Mouse (Mus musculus) hindbrain, embryonic 11.5 days (tissue): ENCODE data around the gene Rps6kc1. TPM values are rescaled to one million over a fixed set of nuclear protein-coding genes. Genes with fewer than 3 reads are reported as not detected.
A peak's percentile ranks its signal among the peaks of the same experiment; 100 is the strongest.
"Not testable (repeated sequence)": the region's sequence is repeated elsewhere in the genome, so short reads cannot be mapped to it uniquely, and the experiment has no call there.

Experiments used
- ATAC-seq: fragments of 200-750 bp; cut with Nextera tagmentation; 2 replicates; pipeline ENCODE4 v1.8.0; 2017; ENCODE audit warnings: mild to moderate bottlenecking, moderate TSS enrichment, moderate library complexity; ENCODE audit not compliant: low FRiP score
- DNase-seq: peaks from one replicate; pipeline ENCODE4 v3.0.0-alpha.2; 2015; ENCODE audit warnings: low spot score
- H3K27ac ChIP-seq: fragments of 300-500 bp; sonication (generic); 2 replicates; pipeline ENCODE4 v1.5.1; 2014; ENCODE audit warnings: mild to moderate bottlenecking, low read depth, low read length
- H3K27me3 ChIP-seq: fragments of 300-500 bp; sonication (generic); 2 replicates; pipeline ENCODE4 v1.6.1; 2014; ENCODE audit warnings: mild to moderate bottlenecking, low read length, moderate library complexity, mixed read lengths; ENCODE audit not compliant: control insufficient read depth, insufficient read depth
- H3K36me3 ChIP-seq: fragments of 300-500 bp; sonication (generic); 2 replicates; pipeline ENCODE4 v1.6.1; 2014; ENCODE audit warnings: mild to moderate bottlenecking, low read length, moderate library complexity, mixed read lengths; ENCODE audit not compliant: control insufficient read depth, insufficient read depth
- H3K4me1 ChIP-seq: fragments of 300-500 bp; sonication (generic); replicated peaks from 2 replicates; pipeline ENCODE4 v1.6.1; 2014; ENCODE audit warnings: low read length, mixed read lengths; ENCODE audit not compliant: control insufficient read depth, insufficient read depth
- H3K4me2 ChIP-seq: fragments of 300-500 bp; sonication (generic); replicated peaks from 2 replicates; pipeline ENCODE4 v1.6.1; 2014; ENCODE audit warnings: mild to moderate bottlenecking, low read depth, low read length
- H3K4me3 ChIP-seq: fragments of 300-500 bp; sonication (generic); 2 replicates; pipeline ENCODE4 v1.5.1; 2014; ENCODE audit warnings: low read depth, low read length
- H3K9ac ChIP-seq: fragments of 300-500 bp; sonication (generic); 2 replicates; pipeline ENCODE4 v1.6.1; 2014; ENCODE audit warnings: low read depth, low read length
- H3K9me3 ChIP-seq: fragments of 300-500 bp; sonication (generic); 2 replicates; pipeline ENCODE4 v1.6.1; 2016; ENCODE audit warnings: low read length; ENCODE audit not compliant: control insufficient read depth
- WGBS: fragments of 180-500 bp; shearing (Covaris S2); extraction: QIAGEN DNeasy Blood & Tissue Kit; methylation state at CpG from one replicate; pipeline ENCODE4 v1.1.7; 2014; 5-methylcytosine and 5-hydroxymethylcytosine counted together
- polyA plus RNA-seq: library from polyadenylated mRNA; unstranded; fragments of >200 nt; fragmentation: Nextera tagmentation; extraction: Ambion mirVana; gene quantifications from 2 replicates; pipeline ENCODE4 v1.2.1, GENCODE M21; 2014

The Rps6kc1 gene
- polyA plus RNA-seq, 1 experiment from 2014 or later, result 19.0 TPM

DNA sequence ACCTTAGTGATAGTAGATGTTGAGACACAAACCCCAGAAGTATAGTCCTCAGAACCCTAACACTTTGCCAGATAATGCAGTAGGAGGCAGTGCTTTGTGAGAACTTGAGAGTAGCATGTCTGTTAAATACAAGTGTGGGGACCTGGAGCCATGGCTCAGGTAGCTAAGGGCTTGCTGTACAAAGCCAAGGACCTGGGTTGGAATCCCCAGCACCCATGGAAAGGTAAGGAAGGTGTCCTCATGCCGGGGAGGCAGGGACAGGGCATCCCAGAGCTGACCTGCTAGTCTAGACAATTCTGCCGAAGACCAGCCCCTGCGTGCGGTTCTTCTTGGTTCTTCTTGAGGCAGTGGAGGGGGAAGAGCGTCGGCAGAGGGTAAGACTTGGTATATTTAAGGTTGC lies 18.6 kb upstream of the Rps6kc1 start:
- 89% methylated on average over 6 of the region's 6 CpGs for WGBS
- H3K4me2 ChIP-seq, result no peak overlapping the region
- H3K4me1 ChIP-seq, result no peaks in the 10 kb centered on the region
- H3K36me3 ChIP-seq, result 0 out of 2 replicates have a peak, but pooled peaks cover 9% of the 10 kb centered on the region
- H3K27me3 ChIP-seq, result no peaks in the 10 kb centered on the region
- no peak overlapping the region for H3K9ac ChIP-seq
- DNase-seq (no peak), ATAC-seq (no peak)
- H3K4me3 ChIP-seq, result no peak overlapping the region
- no peaks in the 10 kb centered on the region for H3K9me3 ChIP-seq
- H3K27ac ChIP-seq, result no peak overlapping the region

DNA sequence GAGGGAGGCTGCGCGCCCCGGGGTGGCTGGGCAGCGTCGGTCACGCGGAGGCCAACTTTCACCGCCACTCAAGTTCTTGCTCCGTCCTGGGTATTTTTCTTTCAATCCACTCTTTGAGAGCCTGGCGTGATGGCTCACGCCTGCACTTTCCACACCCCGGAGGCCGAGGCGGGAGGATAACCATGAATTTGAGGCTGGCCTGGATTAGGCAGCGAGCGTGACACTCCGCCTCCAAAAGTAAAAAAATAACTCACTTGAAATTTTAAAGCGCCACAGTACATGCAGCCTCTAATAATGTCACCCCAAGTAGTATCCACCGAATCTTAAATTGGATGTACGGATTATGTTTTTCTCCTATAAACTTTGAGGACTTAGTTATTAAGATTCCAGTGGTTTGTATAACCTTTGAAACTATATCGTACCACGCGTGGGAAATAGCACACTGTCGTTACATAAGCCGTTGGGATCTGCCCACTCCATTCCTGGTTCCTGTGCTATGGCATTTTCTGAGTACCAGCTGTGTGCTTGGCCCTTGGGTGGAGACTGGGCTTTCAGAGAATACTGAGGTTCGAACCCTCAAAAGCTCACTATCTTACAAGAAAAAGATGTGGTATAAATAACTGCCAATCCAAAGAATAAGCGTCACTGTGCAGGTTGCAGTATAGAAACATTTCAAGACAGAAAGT lies 17.6 kb upstream of the Rps6kc1 start:
- Histone ChIP-seq H3K36me3 (0 out of 2 replicates have a peak, but pooled peaks cover 4% of the 10 kb centered on the region), H3K4me3 (peak overlapping the region; percentile 72), H3K9me3 (no peaks in the 10 kb centered on the region), H3K4me1 (no peaks in the 10 kb centered on the region), H3K27me3 (no peaks in the 10 kb centered on the region), H3K4me2 (peak overlapping the region; percentile 47), H3K27ac (peak overlapping the region; percentile 99), H3K9ac (peak overlapping the region; percentile 88)
- 10% methylated on average over 26 of the region's 27 CpGs for WGBS
- ATAC-seq, result peak; percentile 25; the same call in 1 of the 2 replicates
- DNase-seq, result peak; percentile 41

DNA sequence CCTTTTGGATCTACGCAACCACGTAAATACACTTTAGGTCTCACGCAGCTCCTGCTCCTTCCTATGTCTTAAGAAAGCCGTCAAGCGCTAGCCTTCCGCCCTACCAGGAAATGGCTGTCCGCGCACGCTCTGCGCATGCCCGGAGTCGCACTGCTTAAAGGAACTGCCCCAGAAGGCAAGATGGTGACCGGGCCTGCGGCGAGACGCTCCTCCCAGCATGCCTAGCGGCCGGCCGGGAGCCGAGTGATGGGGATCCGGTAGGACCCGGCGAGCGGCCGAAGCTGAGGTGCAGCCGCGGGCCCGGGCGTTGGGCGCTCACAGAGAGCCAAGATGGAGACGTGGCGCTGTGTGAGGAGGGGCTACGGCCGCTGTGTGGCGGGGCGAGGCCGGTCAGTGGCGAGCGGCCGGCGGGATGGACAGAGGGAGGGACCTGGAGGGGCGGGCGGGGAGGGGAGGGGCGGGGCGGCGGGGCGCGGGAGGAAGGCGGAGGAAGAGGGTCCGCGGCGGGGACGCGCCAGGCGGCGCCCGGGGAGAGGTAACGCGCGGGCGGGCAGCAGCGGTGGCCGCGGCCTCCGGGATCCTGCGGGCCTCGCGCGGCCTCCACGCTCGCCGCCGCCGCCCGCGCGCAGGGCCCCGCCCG lies 16.9 kb upstream of the Rps6kc1 start:
- H3K9me3 ChIP-seq, result no peaks in the 10 kb centered on the region
- ATAC-seq (peak; percentile 97), DNase-seq (peak; percentile 98)
- no peaks in the 10 kb centered on the region for H3K4me1 ChIP-seq
- peak overlapping the region; percentile 88 for H3K9ac ChIP-seq
- no peaks in the 10 kb centered on the region for H3K27me3 ChIP-seq
- peak overlapping the region; percentile 99 for H3K27ac ChIP-seq
- H3K4me3 ChIP-seq, result peak overlapping the region; percentile 72
- under 1% methylated on average over 58 of the region's 79 CpGs for WGBS
- H3K4me2 ChIP-seq, result peak overlapping the region; percentile 73
- 0 out of 2 replicates have a peak, but pooled peaks cover 4% of the 10 kb centered on the region for H3K36me3 ChIP-seq

DNA sequence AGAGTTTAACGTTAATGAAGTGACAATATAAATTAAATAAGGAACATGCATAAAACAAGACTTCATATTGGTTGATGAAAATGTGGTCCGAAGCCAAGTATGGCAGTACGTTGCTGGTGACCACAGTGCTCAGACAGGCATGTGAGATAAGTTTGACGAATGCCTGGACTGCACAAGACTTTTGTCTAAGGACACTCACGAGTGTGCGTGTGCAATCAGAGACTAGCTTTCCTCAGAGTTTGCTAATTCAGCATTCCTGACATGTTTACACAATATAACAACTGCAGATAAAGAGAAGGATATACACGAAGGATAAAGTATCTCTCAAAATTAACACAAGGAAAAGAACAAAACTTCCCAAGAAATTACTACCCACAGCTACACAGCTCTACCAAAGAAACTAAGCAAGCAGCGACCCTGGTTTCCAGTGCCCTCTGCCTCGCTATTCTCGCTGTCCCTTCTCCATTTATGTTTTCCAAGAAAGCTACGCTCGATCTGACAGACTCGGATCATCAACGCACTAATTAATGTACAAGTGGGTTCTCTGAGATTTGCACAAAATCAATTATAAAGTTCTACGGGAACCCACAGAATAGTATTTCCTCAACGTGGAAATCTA lies 16.3 kb upstream of the Rps6kc1 start:
- peak; percentile 39 for ATAC-seq
- no peak for DNase-seq
- peak overlapping the region; percentile 99 for H3K27ac ChIP-seq
- peak overlapping the region; percentile 72 for H3K4me3 ChIP-seq
- no peaks in the 10 kb centered on the region for H3K4me1 ChIP-seq
- WGBS, result 27% methylated on average over 16 of the region's 16 CpGs
- H3K36me3 ChIP-seq, result 0 out of 2 replicates have a peak, but pooled peaks cover 1% of the 10 kb centered on the region
- H3K27me3 ChIP-seq, result no peaks in the 10 kb centered on the region
- H3K4me2 ChIP-seq, result peak overlapping the region; percentile 73
- H3K9ac ChIP-seq, result peak overlapping the region; percentile 88
- no peaks in the 10 kb centered on the region for H3K9me3 ChIP-seq

DNA sequence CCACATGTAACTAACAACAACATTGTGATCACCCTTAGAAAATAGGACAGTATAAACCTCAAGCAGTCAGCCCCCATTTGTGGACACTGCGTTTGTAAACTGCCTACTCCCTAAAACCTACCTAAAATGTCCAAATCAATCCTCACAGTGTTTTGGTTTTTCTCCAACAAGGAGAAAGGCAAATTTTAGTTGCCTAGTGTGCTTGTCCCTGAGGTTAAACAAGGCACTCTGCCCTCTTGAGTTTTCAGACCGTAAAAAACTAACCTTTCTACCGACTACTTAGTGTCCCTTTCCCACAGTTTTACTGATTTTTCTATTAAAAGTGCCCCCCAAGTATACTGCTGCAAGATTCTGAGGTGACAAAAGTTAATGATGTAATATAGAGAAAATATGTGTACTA lies 15.7 kb upstream of the Rps6kc1 start:
- no peak for DNase-seq
- no peak overlapping the region for H3K4me2 ChIP-seq
- no peaks in the 10 kb centered on the region for H3K36me3 ChIP-seq
- no peak for ATAC-seq
- no peak overlapping the region for H3K9ac ChIP-seq
- 94% methylated on average over 3 of the region's 3 CpGs for WGBS
- H3K4me3 ChIP-seq, result no peak overlapping the region
- H3K27me3 ChIP-seq, result no peaks in the 10 kb centered on the region
- H3K27ac ChIP-seq, result no peak overlapping the region
- H3K4me1 ChIP-seq, result no peaks in the 10 kb centered on the region
- no peaks in the 10 kb centered on the region for H3K9me3 ChIP-seq

DNA sequence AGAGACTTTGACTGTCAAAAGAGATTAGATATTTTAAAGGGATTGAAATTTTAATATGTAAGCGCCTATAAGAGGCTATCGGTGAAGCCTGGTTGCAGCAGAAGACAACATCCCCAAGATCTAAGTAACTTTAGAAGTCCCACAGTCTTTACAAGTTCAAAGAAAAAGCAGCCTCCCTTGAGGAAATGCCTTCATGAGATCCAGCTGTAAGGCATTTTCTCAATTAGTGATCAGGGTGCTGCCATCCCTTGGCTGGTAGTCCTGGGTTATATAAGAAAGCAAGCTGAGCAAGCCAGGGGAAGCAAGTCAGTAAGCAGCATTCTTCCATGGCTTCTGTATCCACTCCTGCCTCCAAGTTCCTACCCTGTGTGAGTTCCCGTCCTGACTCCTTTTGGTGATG lies 13.2 kb upstream of the Rps6kc1 start, which contains the start of gene Angel2:
Gene Angel2, plus strand, starts transcription at position 301 of the 400 bp plus-strand sequence.
- not testable (repeated sequence) for H3K27me3 ChIP-seq, H3K4me1 ChIP-seq, DNase-seq, H3K4me2 ChIP-seq, H3K4me3 ChIP-seq, H3K36me3 ChIP-seq, H3K27ac ChIP-seq, H3K9me3 ChIP-seq, H3K9ac ChIP-seq, ATAC-seq
- 81% methylated on average over 3 of the region's 3 CpGs for WGBS

DNA sequence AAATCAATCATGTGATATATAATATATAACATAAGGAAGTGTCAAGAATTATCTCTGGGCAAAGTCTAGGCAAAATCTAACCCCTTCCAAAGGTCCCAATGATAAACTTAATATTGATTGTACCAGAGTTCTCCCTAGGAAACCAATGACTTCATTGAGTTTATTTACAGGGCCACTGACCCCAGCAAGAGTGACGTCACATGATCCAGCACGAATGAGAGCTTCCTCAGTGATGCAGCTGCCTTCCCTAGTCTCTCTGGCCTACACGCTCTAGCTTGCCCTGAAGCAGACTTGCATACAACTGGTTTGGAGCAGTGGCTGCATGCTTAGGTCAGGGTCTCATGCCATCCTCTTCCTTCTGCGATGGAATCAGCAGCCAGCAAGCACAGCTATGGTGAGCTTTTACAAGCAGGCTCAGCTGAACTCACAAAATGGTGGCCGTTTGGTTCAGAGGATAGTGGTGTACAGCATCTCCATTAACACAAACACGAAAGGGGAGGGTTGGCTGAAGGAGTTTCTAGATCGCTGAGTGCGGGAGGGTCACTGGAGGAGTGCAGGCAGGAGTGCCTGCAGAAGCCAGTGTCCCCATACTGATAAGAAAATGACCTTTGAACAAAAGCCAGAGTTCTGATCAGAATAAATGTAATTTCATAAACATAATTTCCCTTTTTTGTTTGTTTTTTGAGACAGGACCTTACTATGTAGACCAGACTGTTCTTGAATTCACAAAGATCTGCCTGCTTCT lies 8.3 kb upstream of the Rps6kc1 start:
- H3K4me2 ChIP-seq, result no peak overlapping the region
- no peak overlapping the region for H3K4me3 ChIP-seq

DNA sequence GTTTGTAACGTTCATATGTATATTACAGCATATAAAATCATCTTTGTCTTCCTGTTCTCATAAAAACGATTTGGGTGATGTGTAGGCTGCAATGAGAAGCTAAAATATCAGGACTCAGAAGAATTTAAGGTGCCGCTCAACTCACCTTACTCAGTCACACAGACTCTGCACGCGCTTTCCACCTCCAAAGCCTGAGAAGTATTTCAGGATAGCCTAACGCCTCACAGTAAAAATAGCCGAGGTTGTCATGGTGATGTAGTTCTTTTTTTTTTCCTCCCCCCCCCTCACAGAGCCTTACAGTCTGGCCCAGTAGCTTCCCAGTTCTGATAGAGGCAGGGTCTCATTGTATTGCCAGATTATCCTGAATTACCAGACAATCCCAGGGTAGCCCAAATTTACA lies 7.4 kb upstream of the Rps6kc1 start:
- no peak overlapping the region for H3K4me2 ChIP-seq
- no peaks in the 10 kb centered on the region for H3K27me3 ChIP-seq
- H3K9me3 ChIP-seq, result no peaks in the 10 kb centered on the region
- no peak overlapping the region for H3K9ac ChIP-seq
- H3K4me3 ChIP-seq, result no peak overlapping the region
- H3K27ac ChIP-seq, result no peak overlapping the region
- ATAC-seq, result no peak
- 73% methylated on average over 7 of the region's 7 CpGs for WGBS
- no peaks in the 10 kb centered on the region for H3K36me3 ChIP-seq
- H3K4me1 ChIP-seq, result no peaks in the 10 kb centered on the region
- no peak for DNase-seq

More for the DNA sequence above, 8.3 kb upstream of the Rps6kc1 start:
- H3K27ac ChIP-seq, result no peak overlapping the region
- no peaks in the 10 kb centered on the region for H3K36me3 ChIP-seq
- ATAC-seq (no peak), DNase-seq (no peak)
- H3K4me1 ChIP-seq, result no peaks in the 10 kb centered on the region
- no peaks in the 10 kb centered on the region for H3K27me3 ChIP-seq
- no peaks in the 10 kb centered on the region for H3K9me3 ChIP-seq
- no peak overlapping the region for H3K9ac ChIP-seq
- whole genome bisulfite sequencing, result 77% methylated on average over 8 of the region's 8 CpGs
